Mouse (Mus musculus) adrenal gland, postnatal 36 days (tissue): ENCODE data around the gene Ska2. TPM values are rescaled to one million over a fixed set of nuclear protein-coding genes. Genes with fewer than 3 reads are reported as not detected.

Experiments used
- DNase-seq, 2 experiments: peaks; one replicate each; pipeline ENCODE4 v3.0.0; 2021; ENCODE audit warnings: mixed read lengths in 1 of 2
- long read RNA-seq, 2 experiments: library from polyadenylated mRNA; stranded (forward); transcript quantifications; one replicate each; pipeline ENCODE4 v2.0.0; 2021; ENCODE audit warnings: borderline sequencing depth in 2 of 2
- total RNA-seq, 2 experiments: library from RNA; stranded (reverse); gene quantifications; 2 replicates each; pipeline ENCODE4 v1.2.3; 2021

Ska2 gene
- 1 to 10 TPM; 7.5 to 7.6 TPM for total RNA-seq
- long read RNA-seq, experiment 1, partial matches to known transcripts = 1 of 6 reads
- long read RNA-seq, experiment 1, other reads (novel, unspliced or antisense) = 1 of 6 reads
- long read RNA-seq, experiment 2, partial matches to known transcripts = 0 of 1 reads
- long read RNA-seq, experiment 2, other reads (novel, unspliced or antisense) = 0 of 1 reads

- peak; percentile 96 for DNase-seq
Measured at GRCm38 (mm10) chr11:87108755-87109518, at the start of gene Ska2. Gene Ska2, plus strand, starts transcription at chr11:87109234.

DNA sequence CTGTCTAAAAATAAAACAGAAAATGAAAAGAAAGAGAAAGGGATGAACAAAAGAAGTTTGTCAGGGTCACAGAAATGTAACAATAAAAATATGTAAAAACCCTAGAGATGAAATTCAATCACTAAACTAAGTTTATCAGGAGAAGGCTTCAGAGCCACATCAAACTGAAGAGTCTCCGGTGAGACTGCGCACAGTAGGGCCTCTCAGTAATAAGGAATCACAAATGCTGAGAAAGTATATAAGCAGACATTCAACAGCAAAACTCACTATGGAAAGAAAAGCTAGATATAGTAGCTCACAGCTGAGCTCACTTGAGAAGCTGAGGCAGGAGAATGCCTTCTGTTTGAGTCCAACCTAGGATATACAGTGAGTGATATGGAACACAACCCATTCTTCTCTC is 48.6 kb upstream of the Ska2 start:
- DNase-seq = no peak

GRCm38 (mm10) chr11:87062087-87062486 is 46.9 kb upstream of the Ska2 start:
- no peak for DNase-seq

GRCm38 (mm10) chr11:87073343-87073865 is 35.6 kb upstream of the Ska2 start:
- peak; percentile 77 for DNase-seq

GRCm38 (mm10) chr11:87073866-87074440 is 35.1 kb upstream of the Ska2 start, which contains the start of gene Gdpd1:
Gene Gdpd1, minus strand, starts transcription at chr11:87074062.
- peak; percentile 92 to 94 for DNase-seq

DNA sequence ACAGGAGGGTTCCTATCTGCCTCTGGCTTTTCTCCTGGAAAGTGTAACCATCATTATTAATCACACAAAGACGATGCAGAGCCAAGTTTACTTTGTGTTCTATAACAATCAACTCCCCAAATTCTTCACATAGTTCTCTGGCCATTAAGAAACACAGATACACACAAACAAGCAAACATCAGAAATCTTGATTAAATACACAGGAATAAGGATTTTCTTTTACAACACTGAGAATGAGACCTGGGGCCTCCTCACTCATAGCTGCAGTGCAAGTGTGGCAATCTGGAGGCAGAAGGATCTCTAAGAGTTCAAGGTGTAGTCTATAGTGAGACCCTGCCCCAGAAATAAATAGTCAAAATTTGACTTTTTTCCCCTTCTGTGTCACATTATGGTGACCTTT is 25.3 kb upstream of the Ska2 start:
- DNase-seq = no peak

GRCm38 (mm10) chr11:87085461-87085860 is 23.6 kb upstream of the Ska2 start:
- no peak for DNase-seq

DNA sequence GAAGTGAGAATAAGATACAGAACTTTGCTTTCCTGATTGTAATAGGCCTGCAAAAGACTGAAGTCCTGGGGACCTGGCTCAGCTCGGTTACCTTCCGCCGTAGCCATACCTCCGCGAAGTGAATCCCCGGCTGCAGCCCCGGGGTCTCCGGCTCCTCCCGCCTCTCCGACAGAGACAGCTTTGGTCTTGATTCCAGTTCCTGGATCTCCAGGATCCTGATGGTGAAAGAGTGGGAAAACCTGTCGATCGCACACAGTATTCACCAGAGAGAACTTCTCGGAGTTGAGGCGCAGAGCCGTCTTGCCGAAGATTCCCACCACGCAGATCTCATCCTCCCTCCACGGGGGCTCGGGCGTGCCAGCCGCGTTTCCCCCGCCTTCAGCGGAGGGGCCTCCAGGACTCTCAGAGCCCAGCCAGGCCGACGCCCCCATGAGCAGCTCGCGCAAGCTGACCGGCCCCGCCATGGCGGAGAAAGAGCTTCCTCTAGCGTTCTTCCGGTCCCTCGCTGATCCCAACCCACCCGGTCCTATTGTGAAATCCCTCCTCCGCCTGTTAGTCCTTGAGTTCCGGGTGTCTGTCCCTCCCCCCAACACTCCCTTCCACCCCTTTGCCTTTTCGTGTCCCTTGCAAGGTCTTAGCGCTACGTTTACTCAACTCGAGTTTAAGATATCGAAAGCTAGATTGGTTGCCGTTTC is 22.6 kb upstream of the Ska2 start, which contains the start of gene Smg8:
Gene Smg8, minus strand, starts transcription at position 485 of the 695 bp plus-strand sequence.
- DNase-seq = peak; percentile 88 to 90

- DNase-seq = no peak
Measured at GRCm38 (mm10) chr11:87087142-87087541, 21.9 kb upstream of the Ska2 start.

GRCm38 (mm10) chr11:87108409-87108754 is 652 bp upstream of the Ska2 start, which contains the start of gene Prr11:
Gene Prr11, minus strand, starts transcription at chr11:87108708.
- no peak for DNase-seq

- DNase-seq = peak; percentile 41 to 44
Measured at GRCm38 (mm10) chr11:87109519-87110171, 611 bp downstream of the Ska2 start.

GRCm38 (mm10) chr11:87110172-87110909 is 1.3 kb downstream of the Ska2 start:
- DNase-seq = no peak

GRCm38 (mm10) chr11:87121864-87122263 is 12.8 kb downstream of the Ska2 start:
- DNase-seq = no peak

- DNase-seq = no peak
Measured at GRCm38 (mm10) chr11:87125562-87125961, 16.5 kb downstream of the Ska2 start.

- DNase-seq = no peak
Measured at GRCm38 (mm10) chr11:87126281-87126823, 17.3 kb downstream of the Ska2 start.

GRCm38 (mm10) chr11:87126824-87127816 is 18.1 kb downstream of the Ska2 start, which contains the start of gene Trim37:
Gene Trim37, plus strand, starts transcription at chr11:87127077.
- peak; percentile 90 to 93 for DNase-seq

- no peak for DNase-seq
Measured at GRCm38 (mm10) chr11:87136233-87136632, 27.2 kb downstream of the Ska2 start.

- DNase-seq = no peak
Measured at GRCm38 (mm10) chr11:87158012-87158411, 49.0 kb downstream of the Ska2 start.

DNA sequence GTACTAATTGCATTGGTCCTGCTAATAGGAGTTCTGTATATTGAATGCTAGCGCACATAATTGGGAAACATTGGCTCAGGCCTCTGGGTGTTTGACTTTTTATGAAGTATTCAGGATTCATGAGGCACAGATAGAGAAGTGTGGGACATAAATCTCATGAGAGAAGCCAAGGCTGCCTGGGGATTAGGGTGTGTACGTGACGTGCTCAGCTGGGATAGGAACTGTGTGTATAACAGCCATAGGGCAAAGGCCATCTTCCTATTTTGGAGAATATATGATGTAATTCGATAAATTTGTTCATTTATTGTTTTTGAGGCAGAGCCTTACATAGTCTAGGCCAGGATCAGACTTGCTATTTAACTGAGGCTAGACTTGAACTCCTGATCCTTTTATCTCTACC is 53.7 kb downstream of the Ska2 start:
- no peak for DNase-seq
